Mouse (Mus musculus) liver, postnatal 0 days (tissue): Measurements from ENCODE around the gene Arl13b.

Experiments
- CTCF ChIP-seq: sonication (generic); IDR thresholded peaks from 2 replicates; pipeline ENCODE4 v1.5.1; 2016; ENCODE audit warnings: antibody characterized with exemption, low read depth
- EP300 ChIP-seq: IDR thresholded peaks from 2 replicates; pipeline ENCODE4 v1.6.1; 2016; ENCODE audit warnings: antibody characterized with exemption, low read depth, mild to moderate bottlenecking

DNA sequence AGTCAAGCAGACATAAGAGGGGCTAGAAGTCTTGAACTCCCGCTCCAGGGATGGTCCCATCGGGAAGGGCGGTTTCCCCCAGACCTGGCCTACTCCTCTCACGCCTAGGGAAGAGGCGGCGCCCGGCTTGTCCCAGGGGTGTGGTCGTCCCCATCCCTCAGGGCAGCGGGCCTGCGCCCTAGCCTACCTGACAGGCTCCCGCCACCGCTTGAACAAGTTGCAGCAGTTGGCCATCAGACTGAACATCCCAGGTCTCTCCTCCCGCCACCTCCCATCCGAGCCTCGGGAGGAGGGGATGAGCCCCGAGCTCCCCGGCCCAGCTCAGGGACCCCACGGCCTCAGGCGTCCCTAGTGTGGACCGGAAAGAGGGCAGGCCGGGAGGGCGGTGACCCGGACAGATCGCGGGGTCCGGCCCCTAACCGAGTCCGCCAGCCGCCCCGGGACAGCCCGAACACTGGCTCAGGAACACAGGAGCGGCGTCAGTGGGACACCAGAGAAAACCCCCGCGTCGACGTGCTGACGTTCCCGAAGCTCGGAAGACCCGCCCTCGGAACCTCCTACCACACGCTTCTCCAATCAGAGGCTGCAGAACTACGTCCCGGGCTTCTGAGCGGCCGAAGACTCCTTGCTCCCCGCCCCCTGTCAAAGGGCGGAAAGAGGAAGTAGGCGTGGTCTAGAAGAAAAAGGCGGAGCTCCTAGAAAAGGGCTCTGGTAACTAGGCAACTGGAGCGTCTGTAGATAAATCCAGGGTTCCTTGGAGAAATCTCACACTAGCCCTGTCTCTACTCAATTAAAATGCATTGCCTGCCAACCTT, at the start of gene Arl13b:
- TF ChIP-seq EP300 (no peak; the same call in 1 of the 2 replicates), CTCF (no peak)
